9 mouse cellular contexts compared by ENCODE assay signal in genomic region chr16:18128564-18128935, GRCm38 (mm10). TPM values are rescaled to one million over a fixed set of nuclear protein-coding genes. Genes with fewer than 3 reads are reported as not detected.
DNase-seq lines count a peak whose midpoint lies in the region; ATAC-seq and TF ChIP-seq lines count a peak whose summit lies in the region.
"Had no signal": no experiment of that assay in that cellular context is flagged by ENCODE, and none has a peak within 500 bp of the region (broad histone marks: within the 10 kb centered on the region; RNA-seq: fewer than 3 reads in every experiment).

No protein-coding gene starts in this region.

- peaks cover 5% of the 10 kb centered on the region; the same call in 1 of the 2 replicates for H3K4me1 ChIP-seq in liver, embryonic 11.5 days (replicated peaks; ENCODE audit: control insufficient read depth, insufficient read depth, low read length)
- peaks cover 42% of the 10 kb centered on the region for H3K4me1 ChIP-seq in forebrain, embryonic 13.5 days
- H3K4me1 ChIP-seq in intestine, postnatal 0 days (replicated peaks; ENCODE audit: control insufficient read depth, insufficient read depth, low read length), result no peaks in the 10 kb centered on the region
- H3K4me1 ChIP-seq in neural tube, embryonic 14.5 days (ENCODE audit: control insufficient read depth, insufficient read depth, low read length), result peaks cover 25% of the 10 kb centered on the region

- H3K4me2 ChIP-seq in liver, embryonic 11.5 days, result peak overlapping the region; percentile 87; the same call in 1 of the 2 replicates
- H3K4me2 ChIP-seq in forebrain, embryonic 13.5 days, result peak overlapping the region; percentile 93
- H3K4me2 ChIP-seq in intestine, postnatal 0 days (replicated peaks; ENCODE audit: low read depth), result peak overlapping the region; percentile 99
- peak overlapping the region; percentile 84 for H3K4me2 ChIP-seq in neural tube, embryonic 14.5 days (ENCODE audit: low read depth, low read length)

- no peak overlapping the region for H3K4me3 ChIP-seq in liver, embryonic 11.5 days (ENCODE audit: low read depth, low read length)
- H3K4me3 ChIP-seq in forebrain, embryonic 13.5 days, result peak overlapping the region; percentile 71
- H3K4me3 ChIP-seq in intestine, postnatal 0 days (ENCODE audit: low read depth, low read length), result no peak overlapping the region
- peak overlapping the region; percentile 82 for H3K4me3 ChIP-seq in neural tube, embryonic 14.5 days (ENCODE audit: low read depth, low read length)

- ATAC-seq in liver, embryonic 11.5 days (replicated peaks; ENCODE audit: low FRiP score), result no peak
- no peak for ATAC-seq in forebrain, embryonic 13.5 days
- ATAC-seq in intestine, postnatal 0 days, result no peak
- peak; percentile 3; the same call in 1 of the 2 replicates for ATAC-seq in neural tube, embryonic 14.5 days (ENCODE audit: low read depth)

- 65% methylated on average over 6 of the region's 6 CpGs for WGBS in liver, embryonic 11.5 days
- WGBS in forebrain, embryonic 13.5 days, result 61% methylated on average over 6 of the region's 6 CpGs
- 68% methylated on average over 6 of the region's 6 CpGs for WGBS in intestine, postnatal 0 days
- 50% methylated on average over 6 of the region's 6 CpGs for WGBS in neural tube, embryonic 14.5 days

- TF ChIP-seq CTCF in intestine, postnatal 0 days (IDR thresholded peaks at IDR 0.05; ENCODE audit: low read depth), result no peak

- no peak overlapping the region for H3K27ac ChIP-seq in liver, embryonic 11.5 days (ENCODE audit: low read depth, low read length)
- 0 out of 2 replicates have a peak overlapping the region, but pooled peaks have one; percentile 5 for H3K27ac ChIP-seq in forebrain, embryonic 13.5 days
- H3K27ac ChIP-seq in intestine, postnatal 0 days (ENCODE audit: low read depth, low read length), result no peak overlapping the region
- H3K27ac ChIP-seq in neural tube, embryonic 14.5 days (ENCODE audit: low read depth, low read length), result peak overlapping the region; percentile 81

- peaks cover 47% of the 10 kb centered on the region for H3K27me3 ChIP-seq in liver, embryonic 11.5 days (replicated peaks; ENCODE audit: control insufficient read depth, insufficient read depth, low read length)
- H3K27me3 ChIP-seq in forebrain, embryonic 13.5 days, result peaks cover 28% of the 10 kb centered on the region
- peaks cover 12% of the 10 kb centered on the region for H3K27me3 ChIP-seq in intestine, postnatal 0 days (replicated peaks; ENCODE audit: control insufficient read depth, insufficient read depth, low read length)
- H3K27me3 ChIP-seq in neural tube, embryonic 14.5 days (ENCODE audit: control insufficient read depth, insufficient read depth, low read length), result peaks cover 10% of the 10 kb centered on the region; the same call in 1 of the 2 replicates

- no peaks in the 10 kb centered on the region for H3K9me3 ChIP-seq in liver, embryonic 11.5 days (ENCODE audit: control insufficient read depth, low read length)
- no peaks in the 10 kb centered on the region for H3K9me3 ChIP-seq in forebrain, embryonic 13.5 days (replicated peaks)
- H3K9me3 ChIP-seq in intestine, postnatal 0 days (ENCODE audit: control insufficient read depth), result no peaks in the 10 kb centered on the region
- no peaks in the 10 kb centered on the region for H3K9me3 ChIP-seq in neural tube, embryonic 14.5 days (ENCODE audit: control insufficient read depth, low read length)

- no peaks in the 10 kb centered on the region for H3K36me3 ChIP-seq in liver, embryonic 11.5 days (ENCODE audit: control insufficient read depth, insufficient read depth, low read length)
- no peaks in the 10 kb centered on the region for H3K36me3 ChIP-seq in forebrain, embryonic 13.5 days (ENCODE audit: poor library complexity, severe bottlenecking)
- H3K36me3 ChIP-seq in intestine, postnatal 0 days (ENCODE audit: control insufficient read depth, insufficient read depth), result no peaks in the 10 kb centered on the region
- H3K36me3 ChIP-seq in neural tube, embryonic 14.5 days (ENCODE audit: control insufficient read depth, insufficient read depth, low read length), result no peaks in the 10 kb centered on the region

- H3K9ac ChIP-seq in liver, embryonic 11.5 days (ENCODE audit: low read depth, low read length), result no peak overlapping the region
- peak overlapping the region; percentile 84 for H3K9ac ChIP-seq in forebrain, embryonic 13.5 days
- H3K9ac ChIP-seq in intestine, postnatal 0 days (ENCODE audit: low read depth, low read length), result no peak overlapping the region
- H3K9ac ChIP-seq in neural tube, embryonic 14.5 days (replicated peaks; ENCODE audit: low read depth, low read length), result peak overlapping the region; percentile 93

- DNase-seq in liver, embryonic 11.5 days (ENCODE audit: low spot score), result no peak
- DNase-seq in liver, result no peak
- DNase-seq in gastrocnemius, postnatal 25 days, result no peak
- no peak for DNase-seq in urinary bladder, postnatal 36 days (ENCODE audit: low spot score in 2 of 2)
- DNase-seq in Muller cell, postnatal 12 days (ENCODE audit: inconsistent ontology term), result no peak
- DNase-seq: layer of hippocampus, postnatal 36 days had no signal

RNA-seq across cellular contexts. Expression of gene Rtn4r, which starts 1.1 kb away (rescaled TPM):
- polyA plus RNA-seq in liver, embryonic 11.5 days (2014; fragmentation: Nextera tagmentation; extraction: Ambion mirVana), result 0.96 and 1.1 TPM in 2 replicates
- 7.3 and 7.8 TPM in 2 replicates for polyA plus RNA-seq in forebrain, embryonic 13.5 days (2015; fragmentation: Nextera tagmentation; extraction: Ambion mirVana)
- polyA plus RNA-seq in intestine, postnatal 0 days (2015; fragmentation: Nextera tagmentation; extraction: Ambion mirVana), result 1.6 and 1.9 TPM in 2 replicates
- 27.4 and 36.4 TPM in 2 replicates for polyA plus RNA-seq in neural tube, embryonic 14.5 days (2014; fragmentation: Nextera tagmentation; extraction: Ambion mirVana)
- under 1 TPM in 1 of 2 experiments, not detected in 1; 0.13 TPM for total RNA-seq in gastrocnemius, postnatal 25 days (2021)

RNA-seq across cellular contexts. Expression of gene Prodh, which starts 38.5 kb away (rescaled TPM):
- 16.5 and 19.1 TPM in 2 replicates for polyA plus RNA-seq in liver, embryonic 11.5 days (2014; fragmentation: Nextera tagmentation; extraction: Ambion mirVana)
- 3.7 and 6.3 TPM in 2 replicates for polyA plus RNA-seq in forebrain, embryonic 13.5 days (2015; fragmentation: Nextera tagmentation; extraction: Ambion mirVana)
- 23.2 and 40.9 TPM in 2 replicates for polyA plus RNA-seq in intestine, postnatal 0 days (2015; fragmentation: Nextera tagmentation; extraction: Ambion mirVana)
- 2.2 and 2.5 TPM in 2 replicates for polyA plus RNA-seq in neural tube, embryonic 14.5 days (2014; fragmentation: Nextera tagmentation; extraction: Ambion mirVana)
- total RNA-seq in gastrocnemius, postnatal 25 days (2021), result 1 to 10 TPM; 8.1 to 9.5 TPM

Comparison
In these comparisons a context has a peak if more than half of its experiments do, and no peak if none do; other contexts are left out.
1. H3K27ac ChIP-seq: peak in forebrain, embryonic 13.5 days (single experiment) and neural tube, embryonic 14.5 days (single experiment); none in liver, embryonic 11.5 days (single experiment) and intestine, postnatal 0 days (single experiment).
2. H3K4me3 ChIP-seq: peak in forebrain, embryonic 13.5 days (single experiment) and neural tube, embryonic 14.5 days (single experiment); none in liver, embryonic 11.5 days (single experiment) and intestine, postnatal 0 days (single experiment).
3. H3K9ac ChIP-seq: peak in forebrain, embryonic 13.5 days (single experiment) and neural tube, embryonic 14.5 days (single experiment); none in liver, embryonic 11.5 days (single experiment) and intestine, postnatal 0 days (single experiment).
4. Peak in every context shown above with its lines, with median percentiles within 50 percentile points of each other: H3K4me2 ChIP-seq.